Mouse (Mus musculus) heart, postnatal 0 days (tissue): ENCODE data around the gene Ahcyl2.

ENCODE experiments used
- CTCF ChIP-seq: IDR thresholded peaks from 2 replicates; pipeline ENCODE4 v1.5.1; 2016; ENCODE audit warnings: antibody characterized with exemption, control low read depth, low read depth
- EP300 ChIP-seq: IDR thresholded peaks from 2 replicates; pipeline ENCODE4 v1.6.1; 2016; ENCODE audit warnings: antibody characterized with exemption, low read depth

DNA sequence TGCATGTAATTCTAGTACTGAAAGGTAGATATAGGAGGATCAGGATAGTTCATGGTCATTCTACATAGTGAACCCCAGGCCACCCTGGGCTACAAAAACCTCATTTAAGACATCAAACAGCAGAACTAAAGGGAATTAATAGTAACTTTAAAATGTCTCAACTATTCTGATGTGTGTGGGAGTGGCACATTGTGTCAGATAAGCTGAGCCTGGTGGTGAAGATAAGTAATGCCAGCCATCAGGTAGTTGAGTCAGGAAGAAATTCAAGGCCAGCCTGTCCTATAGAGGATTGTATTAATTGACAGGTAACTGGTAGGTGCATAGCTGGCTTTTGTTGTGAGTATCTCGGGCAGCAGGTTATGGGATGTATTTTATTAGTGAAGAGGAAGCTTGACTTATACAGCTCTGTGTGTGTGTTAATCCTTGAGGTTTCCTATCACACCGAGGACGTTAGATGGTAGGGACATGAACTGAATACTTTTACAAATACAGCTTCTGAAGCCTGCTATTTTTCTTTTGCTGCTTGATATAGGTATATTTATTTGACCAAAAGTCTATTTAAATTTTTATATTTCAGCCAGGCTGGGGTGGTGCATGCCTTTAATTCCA lies 16.7 kb downstream of the Ahcyl2 start:
- no peak for TF ChIP-seq CTCF
- no peak for TF ChIP-seq EP300
